Mouse (Mus musculus) embryonic facial prominence, embryonic 13.5 days (tissue): Measurements from ENCODE around the gene Srarp. TPM values are rescaled to one million over a fixed set of nuclear protein-coding genes. Genes with fewer than 3 reads are reported as not detected.
A peak's percentile ranks its signal among the peaks of the same experiment; 100 is the strongest.

Source experiments
- ATAC-seq: fragments of 200-750 bp; cut with Nextera tagmentation; 2 replicates; pipeline ENCODE4 v1.8.0; 2017; ENCODE audit warnings: low read depth; ENCODE audit not compliant: insufficient number of reproducible peaks, insufficient read depth, low FRiP score, low TSS enrichment
- H3K27ac ChIP-seq: fragments of 300-500 bp; sonication (generic); 2 replicates; pipeline ENCODE4 v1.5.1; 2015; ENCODE audit warnings: moderate library complexity, mild to moderate bottlenecking, inconsistent platforms
- H3K27me3 ChIP-seq: fragments of 300-500 bp; sonication (generic); 2 replicates; pipeline ENCODE4 v1.6.1; 2015; ENCODE audit warnings: mild to moderate bottlenecking, inconsistent platforms
- H3K36me3 ChIP-seq: fragments of 300-500 bp; sonication (generic); 2 replicates; pipeline ENCODE4 v1.6.1; 2015; ENCODE audit warnings: mild to moderate bottlenecking, inconsistent platforms
- H3K4me1 ChIP-seq: fragments of 300-500 bp; sonication (generic); 2 replicates; pipeline ENCODE4 v1.6.1; 2015; ENCODE audit warnings: inconsistent platforms
- H3K4me2 ChIP-seq: fragments of 300-500 bp; sonication (generic); 2 replicates; pipeline ENCODE4 v1.6.1; 2015; ENCODE audit warnings: moderate library complexity, mild to moderate bottlenecking, inconsistent platforms
- H3K4me3 ChIP-seq: fragments of 300-500 bp; sonication (generic); 2 replicates; pipeline ENCODE4 v1.5.1; 2015; ENCODE audit warnings: mild to moderate bottlenecking, inconsistent platforms
- H3K9ac ChIP-seq: fragments of 300-500 bp; sonication (generic); 2 replicates; pipeline ENCODE4 v1.6.1; 2015; ENCODE audit warnings: mild to moderate bottlenecking, inconsistent platforms
- H3K9me3 ChIP-seq: fragments of 300-500 bp; sonication (generic); 2 replicates; pipeline ENCODE4 v1.6.1; 2016; ENCODE audit warnings: inconsistent platforms
- WGBS: fragments of 180-500 bp; shearing (Covaris S2); methylation state at CpG from one replicate; pipeline ENCODE4 v1.1.7; 2015; ENCODE audit warnings: mixed read lengths; 5-methylcytosine and 5-hydroxymethylcytosine counted together
- polyA plus RNA-seq: library from polyadenylated mRNA; unstranded; fragments of >200 nt; fragmentation: Nextera tagmentation; extraction: Ambion mirVana; gene quantifications from 2 replicates; pipeline ENCODE4 v1.2.1, GENCODE M21; 2015

The Srarp gene
- polyA plus RNA-seq, 1 experiment from 2014 or later: not detected

- 91% methylated on average over 14 of the region's 14 CpGs for WGBS
Observed at GRCm38 (mm10) chr4:141456193-141456938, 20.5 kb upstream of the Srarp start.

GRCm38 (mm10) chr4:141455526-141455925, 19.6 kb upstream of the Srarp start:
- peak overlapping the region; percentile 34; the same call in 1 of the 2 replicates for H3K27ac ChIP-seq
- H3K36me3 ChIP-seq: peaks cover 44% of the 10 kb centered on the region
- no peak overlapping the region for H3K9ac ChIP-seq
- no peaks in the 10 kb centered on the region for H3K27me3 ChIP-seq
- peaks cover 17% of the 10 kb centered on the region for H3K4me1 ChIP-seq
- H3K4me2 ChIP-seq: no peak overlapping the region
- no peak overlapping the region for H3K4me3 ChIP-seq
- no peak for ATAC-seq
- H3K9me3 ChIP-seq: no peaks in the 10 kb centered on the region
- 70% methylated on average over 4 of the region's 4 CpGs for WGBS

More at GRCm38 (mm10) chr4:141456193-141456938, 20.5 kb upstream of the Srarp start:
- no peak overlapping the region for H3K4me2 ChIP-seq
- peaks cover 47% of the 10 kb centered on the region for H3K36me3 ChIP-seq
- no peaks in the 10 kb centered on the region for H3K27me3 ChIP-seq
- no peak for ATAC-seq
- H3K27ac ChIP-seq: no peak overlapping the region
- peaks cover 17% of the 10 kb centered on the region for H3K4me1 ChIP-seq
- H3K9me3 ChIP-seq: no peaks in the 10 kb centered on the region
- no peak overlapping the region for H3K9ac ChIP-seq
- no peak overlapping the region for H3K4me3 ChIP-seq

GRCm38 (mm10) chr4:141454581-141455350, 18.9 kb upstream of the Srarp start:
- ATAC-seq: no peak
- Histone ChIP-seq H3K27me3 (no peaks in the 10 kb centered on the region), H3K4me1 (peaks cover 17% of the 10 kb centered on the region), H3K27ac (no peak overlapping the region), H3K4me2 (no peak overlapping the region), H3K4me3 (no peak overlapping the region), H3K9ac (no peak overlapping the region), H3K36me3 (peaks cover 46% of the 10 kb centered on the region), H3K9me3 (no peaks in the 10 kb centered on the region)
- 83% methylated on average over 14 of the region's 14 CpGs for WGBS

GRCm38 (mm10) chr4:141451916-141452450, 16.1 kb upstream of the Srarp start:
- no peak overlapping the region for H3K4me2 ChIP-seq
- 95% methylated on average over 9 of the region's 9 CpGs for WGBS
- H3K27me3 ChIP-seq: no peaks in the 10 kb centered on the region
- no peak for ATAC-seq
- H3K4me3 ChIP-seq: no peak overlapping the region
- no peak overlapping the region for H3K27ac ChIP-seq
- no peaks in the 10 kb centered on the region for H3K9me3 ChIP-seq
- H3K36me3 ChIP-seq: peaks cover 69% of the 10 kb centered on the region
- no peaks in the 10 kb centered on the region for H3K4me1 ChIP-seq
- no peak overlapping the region for H3K9ac ChIP-seq

GRCm38 (mm10) chr4:141451251-141451650, 15.3 kb upstream of the Srarp start:
- Histone ChIP-seq H3K9ac (no peak overlapping the region), H3K9me3 (no peaks in the 10 kb centered on the region), H3K4me3 (no peak overlapping the region), H3K27ac (no peak overlapping the region), H3K4me1 (peaks cover 3% of the 10 kb centered on the region; the same call in 1 of the 2 replicates), H3K4me2 (no peak overlapping the region), H3K36me3 (peaks cover 75% of the 10 kb centered on the region), H3K27me3 (no peaks in the 10 kb centered on the region)
- WGBS: 79% methylated on average over 2 of the region's 2 CpGs
- ATAC-seq: no peak

GRCm38 (mm10) chr4:141446211-141446610, 10.3 kb upstream of the Srarp start:
- peaks cover 44% of the 10 kb centered on the region for H3K36me3 ChIP-seq

GRCm38 (mm10) chr4:141445328-141445720, 9.4 kb upstream of the Srarp start:
- Histone ChIP-seq H3K27ac (no peak overlapping the region), H3K4me2 (peak overlapping the region; percentile 90), H3K4me3 (peak overlapping the region; percentile 98), H3K4me1 (peaks cover 18% of the 10 kb centered on the region), H3K9ac (peak overlapping the region; percentile 95), H3K27me3 (no peaks in the 10 kb centered on the region), H3K9me3 (no peaks in the 10 kb centered on the region), H3K36me3 (peaks cover 39% of the 10 kb centered on the region)
- WGBS: 11% methylated on average over 14 of the region's 14 CpGs
- ATAC-seq: no peak

More at GRCm38 (mm10) chr4:141446211-141446610, 10.3 kb upstream of the Srarp start:
- no peak overlapping the region for H3K4me3 ChIP-seq
- no peaks in the 10 kb centered on the region for H3K27me3 ChIP-seq
- ATAC-seq: no peak
- no peak overlapping the region for H3K27ac ChIP-seq
- no peak overlapping the region; the same call in 1 of the 2 replicates for H3K4me2 ChIP-seq
- peaks cover 18% of the 10 kb centered on the region for H3K4me1 ChIP-seq
- WGBS: 67% methylated on average over 7 of the region's 7 CpGs
- no peaks in the 10 kb centered on the region for H3K9me3 ChIP-seq
- H3K9ac ChIP-seq: peak overlapping the region; percentile 95

- peak; percentile 76; the same call in 1 of the 2 replicates for ATAC-seq
- peaks cover 18% of the 10 kb centered on the region for H3K4me1 ChIP-seq
- H3K4me3 ChIP-seq: peak within 1 kb of the TSS; percentile 98
- H3K27ac ChIP-seq: peak within 1 kb of the TSS; percentile 83
- H3K9me3 ChIP-seq: no peaks in the 10 kb centered on the region
- H3K27me3 ChIP-seq: no peaks in the 10 kb centered on the region
- peak within 1 kb of the TSS; percentile 95 for H3K9ac ChIP-seq
- H3K36me3 ChIP-seq: peaks cover 33% of the 10 kb centered on the region
- peak within 1 kb of the TSS; percentile 90 for H3K4me2 ChIP-seq
- WGBS: under 1% methylated on average over 90 of the region's 102 CpGs
Observed at GRCm38 (mm10) chr4:141444451-141445327, 8.8 kb upstream of the Srarp start, which contains the start of gene Zbtb17. Gene Zbtb17 (plus strand): TSS chr4:141444654.

GRCm38 (mm10) chr4:141443641-141444429, 7.9 kb upstream of the Srarp start:
- Histone ChIP-seq H3K4me3 (peak overlapping the region; percentile 98), H3K27ac (no peak overlapping the region), H3K4me2 (peak overlapping the region; percentile 90), H3K9ac (peak overlapping the region; percentile 95), H3K9me3 (no peaks in the 10 kb centered on the region), H3K27me3 (no peaks in the 10 kb centered on the region), H3K36me3 (peaks cover 25% of the 10 kb centered on the region), H3K4me1 (peaks cover 18% of the 10 kb centered on the region)
- no peak for ATAC-seq
- WGBS: 47% methylated on average over 11 of the region's 11 CpGs

GRCm38 (mm10) chr4:141440877-141441276, 5.0 kb upstream of the Srarp start:
- H3K36me3 ChIP-seq: no peaks in the 10 kb centered on the region
- no peak overlapping the region for H3K27ac ChIP-seq
- ATAC-seq: no peak
- H3K4me1 ChIP-seq: peaks cover 13% of the 10 kb centered on the region
- no peaks in the 10 kb centered on the region for H3K27me3 ChIP-seq
- H3K9ac ChIP-seq: no peak overlapping the region
- no peaks in the 10 kb centered on the region for H3K9me3 ChIP-seq
- H3K4me3 ChIP-seq: no peak overlapping the region
- no peak overlapping the region for H3K4me2 ChIP-seq
